Mouse (Mus musculus): Measurements from ENCODE around the gene Gm20388. TPM values are rescaled to one million over a fixed set of nuclear protein-coding genes. Genes with fewer than 3 reads are reported as not detected.

Gene Gm20388
- polyA plus RNA-seq, 1 experiment from 2014 or later: not detected

GRCm38 (mm10) chr8:122735542-122736473, 2825.2 kb downstream of the Gm20388 start:
- 4% methylated on average over 19 of the region's 19 CpGs for WGBS
- H3K4me1 ChIP-seq (ENCODE audit: control insufficient read depth in 2 of 2, insufficient read depth in 2 of 2, low read length in 2 of 2): peaks cover 24% of the 10 kb centered on the region in 2 experiments
- H3K27me3 ChIP-seq (ENCODE audit: control insufficient read depth, insufficient read depth, low read length): peaks cover 41% of the 10 kb centered on the region
- no peak overlapping the region for H3K9ac ChIP-seq (ENCODE audit: low read length)
- peak; percentile 85 for ATAC-seq (ENCODE audit: insufficient number of reproducible peaks, insufficient read depth, low FRiP score, low read depth)
- no peaks in the 10 kb centered on the region for H3K9me3 ChIP-seq (ENCODE audit: control insufficient read depth, low read length)
- peak overlapping the region in 1 of 2 experiments; percentile 4; a peak in 1 of 4 replicates for H3K4me3 ChIP-seq (ENCODE audit: control insufficient read depth in 1 of 2, insufficient read depth in 1 of 2, low read depth in 1 of 2, low read length in 2 of 2)
- peak overlapping the region; percentile 47 for H3K4me2 ChIP-seq (ENCODE audit: low read length)
- no peaks in the 10 kb centered on the region for H3K36me3 ChIP-seq (ENCODE audit: control insufficient read depth, insufficient read depth, low read length)
- peak overlapping the region in 1 of 2 experiments; percentile 61; a peak in 2 of 4 replicates for H3K27ac ChIP-seq (replicated peaks in 1 of 2; ENCODE audit: control insufficient read depth in 1 of 2, insufficient read depth in 1 of 2, low read depth in 2 of 2, low read length in 2 of 2)

DNA sequence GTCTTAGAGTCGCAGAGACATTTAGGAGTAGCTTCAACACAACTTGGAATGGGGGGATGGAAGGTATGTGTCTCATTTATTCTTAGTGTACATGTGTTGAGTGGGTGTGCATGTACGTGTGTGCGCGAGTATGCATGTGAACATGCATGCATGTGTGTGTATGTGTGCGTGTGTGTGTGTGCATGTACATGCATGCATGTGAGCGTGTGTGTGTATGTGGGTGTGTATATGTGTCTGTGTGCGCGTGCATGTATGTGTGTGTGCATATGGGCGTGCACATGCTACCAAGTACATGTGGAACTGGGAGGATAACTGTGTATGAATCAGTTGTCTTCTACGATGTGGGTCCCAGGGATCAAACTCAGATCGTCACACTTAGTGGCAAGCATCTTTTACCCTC, 2826.0 kb downstream of the Gm20388 start:
- no peak for ATAC-seq (ENCODE audit: insufficient number of reproducible peaks, insufficient read depth, low FRiP score, low read depth)
- no peak overlapping the region for H3K9ac ChIP-seq (ENCODE audit: low read length)
- WGBS: 79% methylated on average over 11 of the region's 11 CpGs
- peak overlapping the region in 1 of 2 experiments; percentile 4; a peak in 1 of 4 replicates for H3K4me3 ChIP-seq (ENCODE audit: control insufficient read depth in 1 of 2, insufficient read depth in 1 of 2, low read depth in 1 of 2, low read length in 2 of 2)
- peak overlapping the region; percentile 47 for H3K4me2 ChIP-seq (ENCODE audit: low read length)
- H3K27me3 ChIP-seq (ENCODE audit: control insufficient read depth, insufficient read depth, low read length): peaks cover 49% of the 10 kb centered on the region
- peak overlapping the region in 1 of 2 experiments; percentile 6; a peak in 1 of 4 replicates for H3K27ac ChIP-seq (replicated peaks in 1 of 2; ENCODE audit: control insufficient read depth in 1 of 2, insufficient read depth in 1 of 2, low read depth in 2 of 2, low read length in 2 of 2)
- no peaks in the 10 kb centered on the region for H3K9me3 ChIP-seq (ENCODE audit: control insufficient read depth, low read length)
- H3K36me3 ChIP-seq (ENCODE audit: control insufficient read depth, insufficient read depth, low read length): no peaks in the 10 kb centered on the region
- H3K4me1 ChIP-seq (ENCODE audit: control insufficient read depth in 2 of 2, insufficient read depth in 2 of 2, low read length in 2 of 2): peaks cover 24% of the 10 kb centered on the region in 2 experiments

- Histone ChIP-seq H3K9ac (ENCODE audit: low read length) (no peak overlapping the region), H3K27ac (replicated peaks in 1 of 2; ENCODE audit: control insufficient read depth in 1 of 2, insufficient read depth in 1 of 2, low read depth in 2 of 2, low read length in 2 of 2) (no peak overlapping the region), H3K4me2 (ENCODE audit: low read length) (peak overlapping the region; percentile 47; the same call in 1 of the 2 replicates), H3K36me3 (ENCODE audit: control insufficient read depth, insufficient read depth, low read length) (no peaks in the 10 kb centered on the region), H3K9me3 (ENCODE audit: control insufficient read depth, low read length) (no peaks in the 10 kb centered on the region), H3K4me1 (ENCODE audit: control insufficient read depth in 2 of 2, insufficient read depth in 2 of 2, low read length in 2 of 2) (peaks cover 24% of the 10 kb centered on the region in 2 experiments), H3K27me3 (ENCODE audit: control insufficient read depth, insufficient read depth, low read length) (peaks cover 53% of the 10 kb centered on the region), H3K4me3 (ENCODE audit: control insufficient read depth in 1 of 2, insufficient read depth in 1 of 2, low read depth in 1 of 2, low read length in 2 of 2) (no peak overlapping the region)
- 33% methylated on average over 4 of the region's 4 CpGs for WGBS
- ATAC-seq (ENCODE audit: insufficient number of reproducible peaks, insufficient read depth, low FRiP score, low read depth): no peak
Observed at GRCm38 (mm10) chr8:122737071-122737470, 2826.4 kb downstream of the Gm20388 start.

GRCm38 (mm10) chr8:122737886-122738285, 2827.2 kb downstream of the Gm20388 start:
- no peak overlapping the region for H3K4me3 ChIP-seq (ENCODE audit: control insufficient read depth in 1 of 2, insufficient read depth in 1 of 2, low read depth in 1 of 2, low read length in 2 of 2)
- H3K27ac ChIP-seq (replicated peaks in 1 of 2; ENCODE audit: control insufficient read depth in 1 of 2, insufficient read depth in 1 of 2, low read depth in 2 of 2, low read length in 2 of 2): no peak overlapping the region
- ATAC-seq (ENCODE audit: insufficient number of reproducible peaks, insufficient read depth, low FRiP score, low read depth): no peak
- peaks cover 61% of the 10 kb centered on the region for H3K27me3 ChIP-seq (ENCODE audit: control insufficient read depth, insufficient read depth, low read length)
- H3K9ac ChIP-seq (ENCODE audit: low read length): no peak overlapping the region
- 83% methylated on average over 6 of the region's 6 CpGs for WGBS
- H3K4me1 ChIP-seq (ENCODE audit: control insufficient read depth in 2 of 2, insufficient read depth in 2 of 2, low read length in 2 of 2): peaks cover 24% of the 10 kb centered on the region in 2 experiments
- H3K36me3 ChIP-seq (ENCODE audit: control insufficient read depth, insufficient read depth, low read length): no peaks in the 10 kb centered on the region
- H3K4me2 ChIP-seq (ENCODE audit: low read length): no peak overlapping the region
- H3K9me3 ChIP-seq (ENCODE audit: control insufficient read depth, low read length): no peaks in the 10 kb centered on the region

- H3K27ac ChIP-seq (replicated peaks in 1 of 2; ENCODE audit: control insufficient read depth in 1 of 2, insufficient read depth in 1 of 2, low read depth in 2 of 2, low read length in 2 of 2): no peak overlapping the region
- WGBS: 34% methylated on average over 11 of the region's 11 CpGs
Observed at GRCm38 (mm10) chr8:122739102-122739725, 2828.6 kb downstream of the Gm20388 start.

GRCm38 (mm10) chr8:122742471-122742870, 2831.8 kb downstream of the Gm20388 start:
- ATAC-seq (ENCODE audit: insufficient number of reproducible peaks, insufficient read depth, low FRiP score, low read depth): no peak
- WGBS: 24% methylated on average over 19 of the region's 19 CpGs
- Histone ChIP-seq H3K4me2 (ENCODE audit: low read length) (no peak overlapping the region), H3K36me3 (ENCODE audit: control insufficient read depth, insufficient read depth, low read length) (no peaks in the 10 kb centered on the region), H3K9me3 (ENCODE audit: control insufficient read depth, low read length) (no peaks in the 10 kb centered on the region), H3K4me3 (ENCODE audit: control insufficient read depth in 1 of 2, insufficient read depth in 1 of 2, low read depth in 1 of 2, low read length in 2 of 2) (no peak overlapping the region), H3K27me3 (ENCODE audit: control insufficient read depth, insufficient read depth, low read length) (peaks cover 96% of the 10 kb centered on the region), H3K27ac (replicated peaks in 1 of 2; ENCODE audit: control insufficient read depth in 1 of 2, insufficient read depth in 1 of 2, low read depth in 2 of 2, low read length in 2 of 2) (no peak overlapping the region), H3K4me1 (ENCODE audit: control insufficient read depth in 2 of 2, insufficient read depth in 2 of 2, low read length in 2 of 2) (no peaks in the 10 kb centered on the region), H3K9ac (ENCODE audit: low read length) (no peak overlapping the region)

More at GRCm38 (mm10) chr8:122739102-122739725, 2828.6 kb downstream of the Gm20388 start:
- Histone ChIP-seq H3K4me3 (ENCODE audit: control insufficient read depth in 1 of 2, insufficient read depth in 1 of 2, low read depth in 1 of 2, low read length in 2 of 2) (no peak overlapping the region), H3K27me3 (ENCODE audit: control insufficient read depth, insufficient read depth, low read length) (peaks cover 67% of the 10 kb centered on the region), H3K4me1 (ENCODE audit: control insufficient read depth in 2 of 2, insufficient read depth in 2 of 2, low read length in 2 of 2) (peaks cover 23 to 24% of the 10 kb centered on the region in 2 experiments), H3K36me3 (ENCODE audit: control insufficient read depth, insufficient read depth, low read length) (no peaks in the 10 kb centered on the region), H3K9ac (ENCODE audit: low read length) (no peak overlapping the region), H3K9me3 (ENCODE audit: control insufficient read depth, low read length) (no peaks in the 10 kb centered on the region), H3K4me2 (ENCODE audit: low read length) (no peak overlapping the region)
- ATAC-seq (ENCODE audit: insufficient number of reproducible peaks, insufficient read depth, low FRiP score, low read depth): no peak

GRCm38 (mm10) chr8:122745022-122745749, 2834.5 kb downstream of the Gm20388 start:
- Histone ChIP-seq H3K9ac (ENCODE audit: low read length) (no peak overlapping the region), H3K4me2 (ENCODE audit: low read length) (no peak overlapping the region), H3K27me3 (ENCODE audit: control insufficient read depth, insufficient read depth, low read length) (peaks cover 86% of the 10 kb centered on the region), H3K36me3 (ENCODE audit: control insufficient read depth, insufficient read depth, low read length) (no peaks in the 10 kb centered on the region), H3K27ac (replicated peaks in 1 of 2; ENCODE audit: control insufficient read depth in 1 of 2, insufficient read depth in 1 of 2, low read depth in 2 of 2, low read length in 2 of 2) (no peak overlapping the region), H3K9me3 (ENCODE audit: control insufficient read depth, low read length) (no peaks in the 10 kb centered on the region), H3K4me1 (ENCODE audit: control insufficient read depth in 2 of 2, insufficient read depth in 2 of 2, low read length in 2 of 2) (no peaks in the 10 kb centered on the region), H3K4me3 (ENCODE audit: control insufficient read depth in 1 of 2, insufficient read depth in 1 of 2, low read depth in 1 of 2, low read length in 2 of 2) (no peak overlapping the region)
- WGBS: 35% methylated on average over 17 of the region's 17 CpGs
- no peak for ATAC-seq (ENCODE audit: insufficient number of reproducible peaks, insufficient read depth, low FRiP score, low read depth)

All from heart, embryonic 14.5 days (tissue).